Mouse (Mus musculus): ENCODE data around the gene Lpin1. TPM values are rescaled to one million over a fixed set of nuclear protein-coding genes. Genes with fewer than 3 reads are reported as not detected.

Lpin1 gene
- total RNA-seq, 2 experiments from 2014 or later, result 174 to 193 TPM

DNA sequence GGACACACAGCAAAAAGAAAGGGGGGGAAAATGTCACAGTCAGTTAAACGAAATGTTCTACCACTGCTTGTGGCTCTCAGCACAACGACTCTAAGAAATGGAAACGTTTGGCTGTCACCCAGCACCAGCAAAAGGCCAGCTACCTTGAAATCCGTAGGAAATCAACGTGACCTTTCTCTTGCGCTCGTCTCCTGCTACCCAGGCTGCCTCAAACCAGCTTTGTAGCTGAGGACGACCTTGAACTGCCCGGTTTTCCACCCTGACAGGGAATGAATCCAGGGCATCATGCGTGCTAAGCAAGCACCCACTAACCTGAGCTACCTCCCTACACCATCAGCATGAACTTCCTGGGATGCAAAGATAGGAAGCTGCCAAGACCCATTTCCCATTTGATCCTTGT, 39.5 kb downstream of the Lpin1 start:
- DNase-seq, result no peak

DNA sequence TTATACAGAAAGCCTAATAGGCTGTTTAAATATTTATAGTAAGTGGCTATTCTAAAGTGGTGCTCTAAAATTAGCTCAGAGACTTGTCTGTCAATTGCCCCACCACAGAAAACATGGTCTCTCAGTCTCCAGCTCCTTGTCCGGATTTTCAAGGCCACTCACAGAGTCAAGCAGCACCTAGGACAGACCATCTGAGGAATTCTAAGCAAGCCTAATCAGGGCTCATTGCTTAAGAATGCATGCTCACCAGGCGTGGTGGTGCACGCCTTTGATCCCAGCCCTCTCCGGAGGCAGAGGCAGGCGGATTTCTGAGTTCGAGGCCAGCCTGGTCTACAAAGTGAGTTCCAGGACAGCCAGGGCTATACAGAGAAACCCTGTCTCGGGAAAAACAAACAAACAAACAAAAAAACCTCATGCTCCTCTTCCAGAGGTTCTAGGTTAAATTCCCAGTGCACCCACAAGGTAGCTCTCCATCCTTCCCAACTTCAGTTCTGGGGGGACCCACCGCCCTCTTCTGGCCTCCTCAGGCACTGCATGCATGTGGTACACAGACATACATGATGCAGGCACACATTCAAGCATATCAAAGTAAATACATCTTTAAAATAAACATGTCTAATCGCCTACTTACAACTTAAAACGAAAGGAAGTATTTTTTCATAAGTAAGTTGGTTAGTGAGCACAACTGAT, 40.2 kb downstream of the Lpin1 start:
- DNase-seq, result no peak

DNA sequence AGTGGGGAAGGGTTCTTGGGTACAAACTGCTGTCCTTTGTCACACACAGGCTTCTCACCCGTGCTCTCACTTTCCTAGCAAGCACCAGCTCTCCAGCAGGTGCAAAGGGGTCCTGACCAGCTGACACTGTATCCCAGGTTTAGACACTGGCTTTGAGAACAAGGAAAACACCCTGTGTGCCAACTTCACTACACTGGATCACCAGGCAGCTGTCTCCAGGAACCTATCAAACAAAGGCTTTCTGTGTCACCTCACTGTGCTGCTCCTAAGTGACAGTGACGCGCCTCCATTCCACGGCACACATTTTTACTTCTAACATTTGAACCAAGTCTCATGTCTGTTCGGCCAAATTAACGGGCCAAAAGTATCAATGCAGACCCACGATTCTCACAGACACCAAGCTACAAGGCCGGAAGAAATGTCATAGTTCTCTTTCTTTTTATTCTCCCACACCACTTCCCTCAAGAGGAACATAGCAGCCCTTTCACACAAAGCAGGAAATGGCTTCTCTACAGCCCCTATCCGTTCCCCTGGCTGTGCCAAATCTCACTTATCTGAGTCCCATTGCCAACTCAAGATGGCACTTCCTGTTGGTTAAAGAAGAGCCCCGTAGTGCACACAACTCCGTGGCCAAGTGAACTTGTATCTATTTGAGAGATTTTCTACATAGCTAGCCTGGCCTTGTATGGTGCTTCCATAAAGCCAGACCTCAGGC, 41.7 kb downstream of the Lpin1 start:
- DNase-seq, result no peak

DNA sequence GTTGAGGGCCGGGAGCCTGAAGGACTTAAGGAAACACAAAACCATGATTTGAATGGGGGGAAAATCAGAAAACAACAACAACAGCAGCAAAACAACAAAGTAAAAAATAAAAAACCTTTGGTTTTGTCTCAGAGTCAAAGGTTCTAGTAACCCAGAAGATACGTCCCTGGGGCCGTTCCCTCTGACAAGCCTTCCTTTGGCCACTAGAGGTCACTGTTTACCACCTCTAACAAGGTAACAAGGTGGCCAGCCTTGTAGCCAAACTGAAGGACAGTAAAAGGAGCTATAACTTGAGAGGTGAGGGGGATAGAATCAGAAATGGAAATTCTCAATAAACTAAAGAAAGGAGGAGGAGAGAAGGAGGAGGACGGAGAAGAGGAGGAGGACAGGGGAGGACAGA, 42.3 kb downstream of the Lpin1 start:
- no peak for DNase-seq

DNA sequence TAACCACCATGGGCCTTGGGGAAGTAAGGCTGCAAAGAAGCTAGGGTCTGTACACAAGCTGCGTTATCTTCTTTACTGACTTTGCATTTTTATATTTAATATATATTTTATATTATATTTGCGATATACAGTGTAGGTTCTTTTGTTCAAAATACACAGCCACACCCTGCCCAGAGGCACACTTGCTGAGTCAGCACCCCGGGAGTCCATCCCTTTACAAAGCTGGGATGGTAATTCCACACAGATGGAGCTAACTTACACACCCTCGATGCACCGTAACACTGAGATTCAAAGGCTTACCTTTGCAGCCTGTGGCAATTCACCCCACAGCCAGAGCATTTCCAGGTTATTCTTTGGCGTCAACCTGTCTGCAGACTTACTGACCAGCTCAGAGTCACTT, 42.7 kb downstream of the Lpin1 start:
- DNase-seq, result no peak

DNA sequence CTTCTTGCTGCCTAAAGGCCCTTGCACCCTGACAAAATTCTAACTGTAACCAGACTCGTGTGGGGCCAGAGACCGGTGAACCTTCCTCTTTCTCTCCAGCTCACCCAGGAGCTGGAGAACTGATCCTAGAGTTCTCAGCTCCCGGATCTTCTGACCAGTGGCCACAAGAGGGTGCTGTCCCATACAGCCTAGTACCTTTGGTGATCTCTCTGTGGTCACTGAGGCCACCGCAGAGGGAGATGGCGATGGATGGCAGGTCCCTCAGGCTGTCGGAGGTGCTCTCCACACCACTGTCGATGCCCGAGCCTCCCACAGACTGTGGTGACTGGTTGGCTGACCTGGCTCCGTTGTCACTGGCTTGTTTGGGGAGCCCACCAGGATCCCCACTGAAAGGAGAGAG, 47.3 kb downstream of the Lpin1 start:
- DNase-seq, result no peak

DNA sequence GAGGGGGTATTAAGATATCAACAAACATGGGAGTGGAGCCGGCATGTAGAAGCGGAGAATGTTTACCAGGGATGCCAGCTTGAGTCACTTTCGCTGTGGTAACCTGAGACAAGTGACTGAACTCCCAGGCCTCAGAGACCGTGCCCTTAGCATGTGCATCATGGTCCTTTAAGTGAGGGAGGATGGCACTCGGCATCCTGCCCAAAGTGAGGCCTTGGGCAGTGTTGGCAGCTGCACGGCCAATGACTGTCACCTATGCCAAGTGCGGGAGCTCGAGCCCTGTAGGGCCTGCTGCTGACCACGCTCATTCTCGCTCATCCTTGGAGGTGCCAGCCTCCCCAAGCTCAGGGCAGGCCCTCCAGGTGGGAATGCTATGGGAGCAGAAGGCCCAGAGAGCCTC, 48.1 kb downstream of the Lpin1 start:
- DNase-seq, result peak; percentile 63

DNA sequence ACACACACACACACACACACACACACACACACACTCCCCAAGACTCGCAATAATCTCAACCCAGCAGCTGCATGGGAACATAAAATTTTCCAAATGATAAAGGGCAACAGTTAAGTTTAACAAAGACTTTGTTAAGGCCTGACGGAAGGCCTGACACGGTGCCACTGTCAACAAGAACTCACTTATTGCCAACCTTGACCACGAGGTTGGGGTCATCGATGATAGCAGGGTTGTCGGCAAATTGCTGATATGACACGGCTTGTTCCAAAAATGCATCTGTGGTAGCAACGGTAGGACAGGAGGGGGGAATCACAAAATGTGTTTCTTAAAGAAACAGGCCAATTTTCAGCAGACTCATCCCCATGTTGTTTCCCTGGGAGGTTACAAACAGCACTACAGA, 48.6 kb downstream of the Lpin1 start:
- DNase-seq, result no peak

DNA sequence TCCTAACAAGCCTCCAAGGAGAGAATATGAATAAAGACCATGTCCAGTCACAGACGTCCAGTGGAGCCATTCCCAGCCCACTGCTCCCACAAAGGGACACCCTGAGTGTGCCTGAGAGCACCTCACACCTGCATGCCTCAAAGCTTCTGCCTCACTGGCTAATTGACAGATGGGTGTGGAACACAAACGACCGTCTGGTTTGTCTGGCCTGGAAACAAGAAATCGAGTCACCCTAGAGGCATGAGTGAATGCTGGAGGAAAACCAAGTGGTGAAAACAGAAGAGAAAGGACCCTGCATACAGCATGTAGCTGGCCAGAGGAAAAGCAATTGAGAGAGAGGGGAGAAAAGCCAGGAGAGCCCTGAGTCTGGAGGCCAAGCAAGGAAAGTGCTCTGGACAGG, 53.5 kb downstream of the Lpin1 start:
- no peak for DNase-seq

DNA sequence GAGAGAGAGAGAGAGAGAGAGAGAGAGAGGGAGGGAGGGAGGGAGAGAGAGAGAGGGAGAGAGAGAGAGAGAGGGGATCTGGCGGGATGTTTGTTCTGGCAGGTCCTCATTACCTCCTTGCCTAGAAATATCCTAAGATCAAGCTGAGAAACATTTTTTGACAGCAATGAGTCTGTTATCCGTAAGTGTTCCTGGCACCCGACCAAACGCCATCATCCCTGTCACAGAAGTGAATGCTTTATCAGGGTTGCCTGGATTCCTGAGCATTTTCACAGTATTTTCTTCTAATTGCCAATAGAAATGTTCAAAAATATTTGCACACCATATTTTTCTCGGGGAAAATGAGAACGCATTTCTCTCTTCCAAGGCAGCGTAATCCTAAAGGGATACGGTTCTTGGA, 56.6 kb downstream of the Lpin1 start:
- no peak for DNase-seq

DNA sequence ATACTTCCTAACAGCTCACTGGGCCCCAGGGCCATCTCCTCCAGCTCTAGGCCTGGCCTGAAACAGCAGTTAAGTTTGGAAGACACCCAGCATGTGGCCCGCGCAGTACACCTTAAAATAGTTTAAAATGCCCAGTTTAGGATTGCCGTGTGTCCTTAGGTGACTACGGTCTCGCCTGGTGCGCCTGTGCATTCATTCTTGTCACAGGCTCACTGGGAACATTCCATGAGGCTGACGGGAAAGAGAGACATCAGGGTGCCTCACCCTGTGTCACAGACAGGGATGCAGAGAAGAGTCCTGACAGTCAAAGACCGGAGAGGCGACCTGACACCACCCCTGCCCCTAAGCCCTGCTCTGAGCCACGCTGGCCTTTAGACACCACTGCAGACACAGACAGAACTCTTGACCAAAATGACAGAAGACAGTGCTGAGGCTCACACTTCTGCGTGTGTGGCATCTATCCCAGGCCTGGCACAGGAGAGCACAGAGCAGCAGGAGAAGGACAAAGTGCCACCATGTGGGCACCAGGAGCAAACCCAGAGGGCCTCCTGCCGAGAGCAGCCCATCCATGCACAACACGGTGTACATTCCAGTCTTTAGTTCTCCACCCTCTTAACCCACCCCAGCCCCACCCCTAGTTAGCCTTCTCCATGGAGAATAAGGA, 58.5 kb downstream of the Lpin1 start:
- peak; percentile 57 for DNase-seq

DNA sequence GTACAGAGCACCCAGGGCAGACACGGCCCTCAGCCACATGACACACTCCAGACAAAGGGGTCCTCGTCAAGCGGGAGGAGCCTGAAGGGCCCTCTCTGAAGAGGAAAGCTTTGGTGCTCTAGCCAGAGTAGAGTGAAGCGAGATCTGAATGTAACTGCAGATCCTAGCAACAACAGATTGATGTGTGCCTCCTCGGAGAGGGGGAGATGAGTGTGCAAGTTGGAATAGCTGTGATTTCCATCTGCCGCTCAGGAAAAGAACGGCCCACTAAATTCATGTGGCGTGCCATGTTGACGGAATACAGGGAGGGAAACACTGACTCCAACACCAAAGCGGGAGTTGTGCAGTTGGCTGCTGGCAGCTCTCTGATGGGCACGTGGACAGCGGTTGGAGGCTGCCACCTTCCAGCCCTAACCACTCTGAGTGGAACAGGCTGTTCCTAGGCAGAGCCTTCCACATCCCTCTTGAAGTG, 59.7 kb downstream of the Lpin1 start:
- peak; percentile 44 for DNase-seq

DNA sequence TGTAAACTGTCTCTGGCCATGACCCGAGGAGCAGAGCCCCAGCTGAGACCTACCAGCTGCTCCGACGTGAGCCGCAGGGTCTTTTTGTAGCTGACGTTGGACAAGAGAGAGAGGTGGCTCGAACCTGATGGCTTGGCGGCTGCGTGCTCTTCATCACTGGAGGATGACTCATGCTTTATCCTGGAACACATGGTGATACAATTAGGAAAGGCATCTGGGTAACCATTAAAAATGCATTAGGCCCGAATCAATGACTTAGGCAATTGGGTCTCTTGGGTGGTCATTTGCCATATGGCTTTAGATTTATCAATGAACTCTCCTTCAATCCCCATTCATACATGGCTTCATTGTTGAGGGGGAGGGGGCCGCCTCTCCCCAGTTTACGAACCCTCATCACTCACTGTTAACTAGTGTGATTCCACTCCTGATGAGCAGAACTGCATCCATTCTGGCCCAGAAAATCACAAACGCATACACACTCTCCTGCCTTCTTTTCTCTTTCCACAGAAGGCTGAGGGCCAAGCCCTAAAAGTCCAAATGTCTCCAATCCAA, 61.9 kb downstream of the Lpin1 start:
- DNase-seq, result no peak

DNA sequence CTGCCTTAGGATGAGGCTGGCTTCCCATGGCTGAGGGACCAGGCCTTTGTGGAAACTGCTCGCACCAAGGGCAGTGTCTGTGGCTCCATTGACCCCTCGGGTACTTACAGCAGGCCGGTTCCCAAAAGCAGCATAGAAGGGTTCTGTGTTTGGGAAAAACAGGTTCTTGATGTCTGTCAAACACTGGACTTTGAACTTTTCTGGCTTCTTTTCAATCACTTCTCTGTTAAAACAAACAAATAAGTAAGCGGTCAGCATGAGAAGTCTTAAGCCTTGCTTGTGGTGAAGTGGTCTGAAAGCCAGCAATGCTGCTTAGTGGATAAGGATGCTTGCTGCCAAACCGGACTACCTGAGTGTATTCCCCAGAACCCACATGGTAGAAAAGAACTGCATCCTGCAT, 69.2 kb downstream of the Lpin1 start:
- DNase-seq, result no peak

DNA sequence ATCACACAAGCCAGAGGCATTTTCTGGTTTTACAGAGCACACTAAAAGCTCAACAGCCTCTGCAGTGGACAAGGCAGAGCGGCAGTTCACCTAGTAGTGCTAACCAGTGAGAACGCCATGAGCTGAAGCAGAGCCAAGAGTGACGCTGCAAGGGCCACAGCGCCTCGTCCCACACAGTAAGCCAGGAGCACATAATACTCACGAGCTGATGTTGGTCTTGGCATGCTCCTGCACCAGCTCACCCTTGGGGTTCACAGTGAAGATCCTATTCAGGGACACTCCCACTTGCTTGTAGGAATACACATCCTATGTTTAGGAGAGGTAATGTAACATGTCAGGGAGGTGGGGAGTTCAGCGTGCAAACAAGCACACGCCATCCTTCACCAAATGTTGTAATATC, 70.1 kb downstream of the Lpin1 start:
- DNase-seq, result no peak

DNA sequence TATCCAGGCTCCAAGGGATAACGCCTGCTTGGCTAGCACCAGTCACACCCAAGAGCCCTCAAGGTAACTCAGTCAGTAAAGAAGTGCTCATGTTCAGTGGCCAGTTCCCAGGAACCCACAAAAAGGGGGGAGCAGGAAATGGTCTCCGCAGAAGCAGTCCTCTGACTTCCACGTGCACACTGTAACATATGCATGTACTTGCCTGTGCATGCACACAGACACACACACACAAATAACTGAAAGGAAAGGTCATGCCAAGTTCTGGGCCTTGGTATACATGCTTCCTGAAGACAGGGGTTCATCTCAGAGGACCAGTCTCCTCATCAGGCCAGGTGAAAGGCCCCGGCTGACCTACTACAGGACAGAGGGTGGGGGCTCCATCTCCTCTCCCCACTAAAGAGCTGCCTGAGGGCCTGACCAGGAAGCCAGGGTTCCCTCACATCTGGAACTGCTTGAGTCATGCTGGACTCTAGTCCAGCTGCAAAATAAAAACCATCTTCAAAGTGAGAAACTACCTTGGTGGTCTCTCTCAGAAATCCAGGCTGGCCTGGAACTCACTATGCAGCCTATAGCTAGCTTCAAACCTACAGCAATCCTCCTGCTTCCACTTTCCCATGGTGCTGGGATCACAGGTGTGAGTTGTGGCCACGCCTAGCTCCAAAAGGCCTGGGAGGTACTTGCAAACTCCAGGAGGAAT, 70.7 kb downstream of the Lpin1 start:
- no peak for DNase-seq

DNA sequence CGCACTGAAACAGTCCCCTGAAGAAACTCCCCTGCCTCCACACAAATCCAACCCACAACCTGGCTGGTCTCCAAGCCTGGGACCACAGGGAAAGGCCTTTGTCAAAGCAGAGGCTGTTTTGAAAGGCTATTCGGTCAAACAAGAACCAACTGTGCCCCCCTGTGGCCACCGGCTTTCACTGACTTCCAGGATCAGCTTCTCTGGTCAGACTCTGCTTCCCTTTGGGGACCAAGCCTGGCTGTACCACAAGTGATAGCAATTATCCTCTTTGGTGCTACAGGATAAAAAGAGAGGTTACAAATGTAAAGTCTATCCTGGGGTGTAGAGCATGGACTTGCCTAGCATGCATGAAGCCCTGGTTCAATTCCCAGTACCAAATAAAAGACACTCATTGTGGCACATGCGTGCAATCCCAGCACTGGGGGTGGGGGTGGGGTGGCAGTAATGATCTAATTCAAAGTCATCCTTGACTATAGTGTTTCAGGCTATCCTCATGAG, 77.4 kb downstream of the Lpin1 start:
- peak; percentile 76 for DNase-seq

DNA sequence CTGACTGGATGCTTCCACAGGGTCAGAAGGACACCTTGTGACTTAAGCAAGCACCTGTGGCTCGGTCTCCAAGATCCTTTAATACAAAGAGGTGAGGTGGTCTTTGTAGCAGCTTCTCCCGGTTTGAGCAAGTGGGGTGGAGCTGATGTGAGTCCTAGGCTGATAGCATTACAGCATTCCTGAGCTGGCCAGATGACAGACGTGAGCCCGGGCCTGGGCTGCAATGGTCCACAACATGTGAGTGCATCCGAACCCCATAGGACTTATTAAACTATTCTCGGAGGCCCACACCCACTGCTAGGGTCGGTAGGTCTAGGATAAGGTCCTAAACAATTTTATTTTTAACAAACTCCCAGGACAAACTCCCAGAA, 77.9 kb downstream of the Lpin1 start:
- DNase-seq, result no peak

DNA sequence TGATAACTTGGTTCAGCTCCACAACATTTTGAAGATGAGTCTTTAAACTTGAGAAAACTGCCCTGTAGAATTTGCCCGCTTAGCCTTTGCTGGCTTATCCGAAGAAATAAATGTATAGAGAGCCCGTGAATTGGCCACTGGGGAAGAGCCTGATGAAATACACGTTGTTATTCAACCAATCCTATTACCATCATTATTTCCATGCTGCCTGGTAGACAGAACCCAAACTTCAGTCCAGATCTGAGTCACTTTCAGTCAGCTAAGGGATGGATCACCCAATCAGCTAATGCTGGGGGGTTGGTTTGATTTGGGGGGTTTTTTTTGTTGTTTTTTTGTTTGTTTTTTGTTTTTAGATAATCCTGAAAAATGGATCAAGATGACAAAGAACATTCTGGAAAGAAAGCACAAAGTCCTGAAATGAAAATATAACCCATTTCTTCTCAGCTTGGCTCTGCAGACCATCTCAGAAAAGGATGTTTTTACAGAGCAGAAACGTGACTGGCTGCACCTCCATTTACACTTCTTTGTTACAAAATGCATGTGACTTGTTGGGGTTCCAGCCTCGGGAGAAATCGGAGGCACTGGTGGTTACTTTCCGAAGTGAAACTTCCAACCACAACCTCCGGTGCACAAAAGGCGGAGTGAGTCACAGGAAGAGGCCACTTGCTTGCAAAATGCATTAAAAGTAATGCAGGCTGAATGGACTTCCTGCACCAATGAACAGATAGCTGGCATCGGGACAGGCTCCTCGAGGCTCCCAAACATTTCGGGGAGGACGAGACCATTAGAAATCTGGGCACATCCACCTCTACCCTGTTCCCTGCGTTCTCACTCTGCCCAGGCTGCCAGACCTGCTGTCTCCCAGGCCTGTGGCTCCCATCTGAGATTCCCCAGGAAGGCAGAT, 78.6 kb downstream of the Lpin1 start:
- peak; percentile 26 for DNase-seq

DNA sequence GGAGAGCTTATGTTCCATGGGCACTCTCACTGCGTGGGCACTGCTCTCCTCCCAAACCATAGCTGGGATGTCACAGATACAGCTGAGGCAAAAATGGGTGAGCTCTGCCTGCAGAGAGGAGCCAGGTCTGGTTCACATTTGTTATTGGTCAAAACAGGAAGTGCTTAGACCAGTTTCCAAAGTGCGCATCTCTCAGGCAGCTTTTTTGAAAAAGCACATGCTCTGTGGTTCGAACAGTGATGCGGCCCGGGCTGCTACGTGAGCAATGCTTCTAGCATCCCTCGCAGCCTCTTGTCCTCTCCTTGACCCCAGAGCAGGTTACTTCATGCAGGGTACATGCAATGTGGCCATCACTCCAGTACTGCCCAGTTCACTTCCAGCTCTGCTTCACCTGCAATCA, 82.1 kb downstream of the Lpin1 start:
- no peak for DNase-seq

DNA sequence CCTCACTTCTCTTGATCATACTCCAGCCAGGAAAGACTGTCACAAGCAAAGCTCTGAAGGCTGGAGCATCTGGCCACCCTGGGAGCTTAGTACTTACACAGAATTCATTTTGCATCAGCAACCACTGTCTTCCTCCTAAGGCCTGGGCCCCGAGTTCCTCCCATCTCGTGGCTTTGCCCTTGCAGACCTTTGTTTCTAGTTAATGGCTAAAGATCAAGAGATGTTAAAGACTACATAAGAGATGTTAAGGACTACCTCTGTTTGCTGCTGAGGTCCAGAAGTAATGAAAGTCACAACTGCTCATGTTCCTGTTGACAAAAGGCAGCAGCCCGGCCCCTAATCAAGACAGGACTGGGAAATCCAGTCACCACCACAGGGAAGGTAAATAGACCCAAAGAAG, 82.8 kb downstream of the Lpin1 start:
- no peak for DNase-seq
